ENCODE assay signal across 7 mouse cellular contexts in the genomic region with DNA sequence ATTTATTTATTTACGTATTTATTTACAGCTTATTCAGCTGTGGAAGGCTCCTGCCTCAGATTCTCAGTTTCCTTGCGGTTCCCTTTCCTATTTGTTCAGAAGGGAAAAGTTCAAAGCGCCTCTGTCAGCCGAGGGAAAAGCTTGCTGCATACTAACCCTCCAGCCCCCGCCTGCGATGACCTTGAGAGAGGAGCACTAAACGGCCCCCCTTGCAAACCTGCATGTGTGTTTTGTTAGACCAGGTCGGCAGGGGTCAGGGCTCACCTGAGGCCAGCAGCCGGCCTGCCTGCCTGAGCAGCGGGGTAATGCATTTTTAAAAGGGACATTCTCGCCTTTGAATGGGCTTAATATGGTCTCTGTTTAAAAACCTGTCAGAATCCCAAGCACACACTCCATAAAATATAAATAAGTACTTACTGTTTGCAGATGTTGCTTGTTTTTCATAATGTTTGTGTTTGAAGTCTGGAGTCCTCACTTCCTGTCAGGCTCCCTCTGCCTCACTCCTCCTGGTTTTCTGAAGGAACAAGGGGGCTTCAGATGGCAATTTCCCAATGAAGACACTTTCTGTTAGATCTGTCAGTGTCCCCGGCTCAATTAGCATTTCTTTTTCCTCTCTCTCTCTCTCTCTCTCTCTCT.
DNase-seq lines count a peak whose midpoint lies in the region; ATAC-seq lines count a peak whose summit lies in the region.

No protein-coding gene starts in this region.

- DNase-seq in embryo, embryonic 9.5 days (ENCODE audit: extremely low spot score), result peak; percentile 73
- no peak for DNase-seq in forebrain, embryonic 14.5 days (ENCODE audit: low spot score)
- peak; percentile 47 for DNase-seq in midbrain, embryonic 10.5 days (ENCODE audit: low spot score)
- DNase-seq in adipocyte (ENCODE audit: low spot score), result no peak
- no peak for DNase-seq in right cerebral cortex, adult 18-20 months

- peaks cover 26% of the 10 kb centered on the region for H3K27me3 ChIP-seq in forebrain, embryonic 14.5 days (replicated peaks; ENCODE audit: control insufficient read depth, insufficient read depth, low read length)
- peaks cover 24% of the 10 kb centered on the region for H3K27me3 ChIP-seq in kidney, embryonic 16.5 days (ENCODE audit: insufficient read depth, low read length)
- peaks cover 78% of the 10 kb centered on the region for H3K27me3 ChIP-seq in midbrain, embryonic 10.5 days (ENCODE audit: low read depth, poor library complexity, severe bottlenecking)

- no peaks in the 10 kb centered on the region for H3K36me3 ChIP-seq in forebrain, embryonic 14.5 days (ENCODE audit: control insufficient read depth, insufficient read depth, low read length)
- no peaks in the 10 kb centered on the region for H3K36me3 ChIP-seq in kidney, embryonic 16.5 days (ENCODE audit: insufficient read depth, low read length)
- no peaks in the 10 kb centered on the region for H3K36me3 ChIP-seq in midbrain, embryonic 10.5 days

- peaks cover 23% of the 10 kb centered on the region for H3K4me1 ChIP-seq in forebrain, embryonic 14.5 days (ENCODE audit: control insufficient read depth, insufficient read depth, low read length)
- H3K4me1 ChIP-seq in kidney, embryonic 16.5 days (ENCODE audit: insufficient read depth, low read length), result peaks cover 19% of the 10 kb centered on the region
- H3K4me1 ChIP-seq in midbrain, embryonic 10.5 days, result peaks cover 73% of the 10 kb centered on the region

- H3K27ac ChIP-seq in forebrain, embryonic 14.5 days (ENCODE audit: low read depth, low read length), result no peak overlapping the region
- H3K27ac ChIP-seq in kidney, embryonic 16.5 days (ENCODE audit: low read length), result no peak overlapping the region
- peak overlapping the region; percentile 85 for H3K27ac ChIP-seq in midbrain, embryonic 10.5 days (replicated peaks)

- H3K9ac ChIP-seq in forebrain, embryonic 14.5 days (ENCODE audit: low read length), result peak overlapping the region; percentile 49
- peak overlapping the region; percentile 36; the same call in 1 of the 2 replicates for H3K9ac ChIP-seq in kidney, embryonic 16.5 days (replicated peaks; ENCODE audit: low read length)

- no peak for ATAC-seq in forebrain, embryonic 14.5 days
- ATAC-seq in kidney, embryonic 16.5 days (ENCODE audit: low FRiP score, low TSS enrichment), result no peak
- no peak for ATAC-seq in erythroblast, adult 5-6 weeks (replicated peaks; ENCODE audit: low FRiP score, poor library complexity, severe bottlenecking)

- H3K4me2 ChIP-seq in forebrain, embryonic 14.5 days (ENCODE audit: low read length), result peak overlapping the region; percentile 56
- peak overlapping the region; percentile 44 for H3K4me2 ChIP-seq in kidney, embryonic 16.5 days (replicated peaks; ENCODE audit: low read depth, low read length)

- H3K4me3 ChIP-seq in forebrain, embryonic 14.5 days (ENCODE audit: low read depth, low read length), result peak overlapping the region; percentile 27; the same call in 1 of the 2 replicates
- H3K4me3 ChIP-seq in kidney, embryonic 16.5 days (ENCODE audit: low read length), result peak overlapping the region; percentile 34
- H3K4me3 ChIP-seq in midbrain, embryonic 10.5 days, result peak overlapping the region; percentile 49

- 13% methylated on average over 12 of the region's 12 CpGs for WGBS in forebrain, embryonic 14.5 days
- 12% methylated on average over 12 of the region's 12 CpGs for WGBS in kidney, embryonic 16.5 days
- 9% methylated on average over 12 of the region's 12 CpGs for WGBS in midbrain, embryonic 10.5 days

- no peaks in the 10 kb centered on the region for H3K9me3 ChIP-seq in forebrain, embryonic 14.5 days (replicated peaks; ENCODE audit: control insufficient read depth, low read length)
- H3K9me3 ChIP-seq in kidney, embryonic 16.5 days (ENCODE audit: low read length), result no peaks in the 10 kb centered on the region
- no peaks in the 10 kb centered on the region for H3K9me3 ChIP-seq in midbrain, embryonic 10.5 days (replicated peaks)

Comparison
In these comparisons a context has a peak if more than half of its experiments do, and no peak if none do; other contexts are left out.
1. DNase-seq: peak in embryo, embryonic 9.5 days (single experiment) and midbrain, embryonic 10.5 days (single experiment); none in forebrain, embryonic 14.5 days (single experiment), adipocyte (single experiment) and right cerebral cortex, adult 18-20 months (single experiment).
2. Peak in every context shown above with its lines, with median percentiles within 50 percentile points of each other: H3K4me3 ChIP-seq.